Mouse (Mus musculus) left cerebral cortex, adult 18-20 months (tissue): Measurements from ENCODE around the gene Grm8. TPM values are rescaled to one million over a fixed set of nuclear protein-coding genes. Genes with fewer than 3 reads are reported as not detected.

Experiments
- DNase-seq, 2 experiments: peaks; one replicate each; pipeline ENCODE4 v3.0.0; 2021 to 2022; ENCODE audit warnings: low spot score in 2 of 2, mixed read lengths in 1 of 2
- long read RNA-seq, 2 experiments: library from polyadenylated mRNA; stranded (forward); transcript quantifications; one replicate each; pipeline ENCODE4 v2.0.0; 2021
- total RNA-seq, 2 experiments: library from RNA; stranded (reverse); gene quantifications; 2 replicates each; pipeline ENCODE4 v1.2.3; 2021

Gene Grm8
- total RNA-seq, result 10 to 100 TPM; 19.3 to 21.7 TPM
- long read RNA-seq, experiment 1, partial matches to known transcripts, result 0 of 1 reads
- long read RNA-seq, experiment 1, other reads (novel, unspliced or antisense), result 1 of 1 reads
- long read RNA-seq, experiment 2, partial matches to known transcripts, result 1 of 2 reads
- long read RNA-seq, experiment 2, other reads (novel, unspliced or antisense), result 1 of 2 reads

GRCm38 (mm10) chr6:28135001-28135401 lies at the start of gene Grm8:
TSS of gene Grm8 (minus strand) at chr6:28135178.
- DNase-seq, result peak; percentile 35 to 63

- no peak for DNase-seq
Measured at GRCm38 (mm10) chr6:28169851-28170539, 35.0 kb upstream of the Grm8 start.

DNA sequence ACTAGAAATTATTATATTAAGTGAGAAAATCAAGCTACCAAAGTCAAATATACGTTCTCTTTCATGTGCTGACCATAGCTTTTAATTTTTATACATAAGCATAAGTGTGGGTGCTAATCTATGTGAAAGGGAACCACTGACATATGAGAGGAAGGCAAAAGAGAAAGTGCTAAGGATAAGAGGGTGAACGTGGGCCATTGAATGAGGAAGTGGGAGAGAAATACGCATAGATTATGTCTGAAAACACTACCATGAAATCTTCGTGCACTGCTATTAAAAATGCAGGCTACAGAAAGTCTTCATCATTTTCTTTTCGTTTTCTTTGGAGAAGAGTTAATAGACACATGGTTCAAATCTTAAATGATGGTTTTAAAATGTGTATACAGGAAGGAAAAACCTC lies 25.4 kb upstream of the Grm8 start:
- no peak for DNase-seq

DNA sequence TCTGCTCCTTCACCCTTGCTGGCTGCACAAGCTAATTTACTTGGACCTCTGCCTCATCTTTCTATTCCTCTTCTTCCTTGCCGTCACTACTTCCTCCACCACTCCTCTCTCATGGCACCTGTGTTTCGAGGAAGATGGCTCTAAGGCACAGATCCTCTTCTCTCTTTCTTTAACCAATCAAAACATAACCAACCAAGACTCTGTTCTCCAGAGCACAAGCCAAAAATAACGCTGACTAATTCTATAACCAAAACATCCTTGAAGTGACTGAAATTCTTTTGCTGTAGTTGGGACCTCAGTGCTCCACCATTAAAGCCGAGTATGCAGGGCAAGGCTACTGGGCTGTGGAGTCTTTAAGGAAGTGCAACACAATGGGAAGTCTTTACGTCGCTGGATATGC lies 11.5 kb upstream of the Grm8 start:
- no peak for DNase-seq

DNA sequence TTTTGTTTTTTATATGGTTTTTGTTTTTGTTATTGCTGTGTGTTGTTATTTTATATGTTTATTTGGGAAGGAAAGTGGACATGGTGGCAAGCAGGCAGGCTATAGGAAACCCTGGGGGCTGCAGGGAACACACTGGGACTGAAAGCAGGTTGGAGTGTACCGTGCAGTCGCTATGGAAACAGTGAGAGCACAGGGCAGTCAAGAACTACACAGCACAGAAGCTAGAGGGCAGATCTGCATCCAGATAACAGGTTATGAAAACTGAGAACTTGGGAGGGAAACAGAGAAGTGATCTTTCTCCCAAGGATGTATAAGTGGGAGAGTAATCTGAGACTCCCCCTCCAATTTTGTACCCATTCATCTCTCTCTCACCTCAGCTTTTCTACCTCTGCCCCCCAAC lies 7.4 kb upstream of the Grm8 start:
- DNase-seq, result peak in 1 of 2 experiments; percentile 18

GRCm38 (mm10) chr6:28135411-28136233 lies 644 bp upstream of the Grm8 start:
- DNase-seq, result peak; percentile 88 to 93

DNA sequence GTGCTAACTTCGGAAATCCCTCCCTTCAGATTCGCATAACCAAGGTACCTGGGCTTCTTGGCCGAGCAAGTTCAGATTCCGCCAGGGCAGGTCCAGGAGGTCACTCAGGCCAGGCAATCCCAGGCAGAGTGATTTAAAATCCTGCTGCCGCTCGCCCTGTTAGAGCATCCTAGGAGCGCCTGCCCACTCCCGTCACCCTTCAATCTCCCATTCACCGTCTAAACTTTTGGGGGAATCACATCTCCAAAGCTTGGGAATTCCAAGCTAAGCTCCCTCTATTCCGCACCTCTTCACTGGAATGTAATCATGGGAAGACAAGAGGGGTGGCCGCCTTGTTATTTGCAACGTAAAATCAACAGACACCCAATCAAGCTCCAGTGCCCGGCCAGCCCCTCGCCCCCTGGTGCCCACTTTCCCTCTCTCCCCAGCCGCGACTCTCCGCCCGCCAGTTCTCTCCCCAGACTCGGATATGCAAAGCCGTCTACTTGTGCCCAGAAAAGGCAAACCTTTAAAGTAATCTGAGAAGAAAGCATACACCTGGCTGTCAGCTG lies 652 bp downstream of the Grm8 start:
- peak; percentile 11 to 32 for DNase-seq

DNA sequence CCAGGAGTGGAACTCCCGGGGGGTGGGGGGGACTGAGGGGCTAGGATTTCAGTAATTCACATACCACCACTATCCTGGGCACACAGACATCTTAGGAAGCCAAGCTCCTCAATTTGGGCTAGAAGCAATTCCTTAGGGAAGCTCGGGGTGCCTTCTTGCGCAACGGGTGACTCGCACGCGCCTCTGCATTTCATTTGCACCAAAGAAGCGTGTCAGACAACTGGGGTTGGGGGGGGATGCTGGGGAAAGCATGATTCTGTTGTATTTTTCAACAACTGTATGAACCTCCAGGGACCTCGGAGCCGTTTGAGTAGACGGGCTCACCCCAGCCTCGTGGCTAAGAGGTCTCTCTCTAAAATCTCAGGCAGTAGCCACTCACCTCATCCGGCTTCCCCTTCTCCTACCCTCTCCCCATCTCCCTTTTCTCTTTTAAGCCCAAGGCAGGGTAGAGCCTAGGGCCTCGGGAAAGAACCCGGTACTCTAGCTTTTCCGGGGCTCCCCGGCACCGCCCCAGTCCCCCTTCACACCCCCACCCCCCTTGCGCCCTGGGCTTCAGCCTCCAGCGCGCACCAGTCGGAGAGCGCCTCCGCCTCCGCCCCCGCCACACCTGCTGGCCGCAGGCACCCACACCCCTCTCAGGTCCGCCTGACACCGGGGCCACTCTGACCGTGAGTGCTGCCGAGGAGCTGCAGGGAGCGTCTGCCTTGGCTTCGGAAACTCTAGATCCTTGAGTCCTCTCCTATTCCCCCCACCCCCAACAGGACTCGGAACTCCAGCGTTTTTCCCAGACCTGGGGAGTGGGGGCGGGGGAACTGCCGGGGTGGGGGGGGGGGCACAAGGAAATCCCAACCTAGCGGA lies 1.5 kb downstream of the Grm8 start:
- DNase-seq, result peak; percentile 18 to 23

GRCm38 (mm10) chr6:28132056-28132455 lies 2.9 kb downstream of the Grm8 start:
- DNase-seq, result no peak

DNA sequence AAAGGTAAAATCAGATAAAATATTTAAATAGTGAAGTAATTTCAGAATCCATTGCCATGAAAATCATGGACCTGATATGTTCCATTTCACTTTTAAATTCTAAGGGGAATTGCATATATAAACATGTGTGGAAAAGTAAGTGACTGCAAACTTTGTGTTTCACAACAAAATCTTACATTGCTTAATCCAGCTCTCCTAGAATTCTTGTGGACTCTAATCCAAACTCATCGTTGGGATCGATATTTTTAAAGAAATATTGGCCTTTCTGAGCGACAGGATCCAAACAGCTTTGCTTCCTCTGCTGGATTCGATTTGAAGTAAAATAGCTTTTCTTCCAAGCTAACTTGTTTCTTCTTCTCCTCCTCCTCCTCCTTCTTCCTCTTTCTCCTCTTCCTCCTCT lies 6.1 kb downstream of the Grm8 start:
- DNase-seq, result no peak

DNA sequence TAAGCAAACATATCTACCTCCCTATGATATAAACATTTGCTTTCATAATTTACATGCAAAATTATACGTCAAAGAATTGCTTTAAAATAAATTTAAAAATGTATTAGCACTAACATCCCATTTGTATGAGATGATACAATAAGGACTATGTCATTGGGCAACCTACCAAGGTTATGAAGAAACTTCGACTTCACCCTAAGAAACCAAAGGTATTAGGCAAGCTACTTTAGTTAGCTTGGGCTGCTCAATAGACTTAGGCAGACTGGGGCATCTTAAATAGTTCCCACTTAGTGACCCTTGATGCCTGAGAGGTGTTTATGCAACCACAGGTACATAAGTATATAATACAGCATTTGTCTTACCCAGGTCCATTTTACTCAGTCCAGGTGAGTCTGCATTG lies 19.5 kb downstream of the Grm8 start:
- no peak for DNase-seq

DNA sequence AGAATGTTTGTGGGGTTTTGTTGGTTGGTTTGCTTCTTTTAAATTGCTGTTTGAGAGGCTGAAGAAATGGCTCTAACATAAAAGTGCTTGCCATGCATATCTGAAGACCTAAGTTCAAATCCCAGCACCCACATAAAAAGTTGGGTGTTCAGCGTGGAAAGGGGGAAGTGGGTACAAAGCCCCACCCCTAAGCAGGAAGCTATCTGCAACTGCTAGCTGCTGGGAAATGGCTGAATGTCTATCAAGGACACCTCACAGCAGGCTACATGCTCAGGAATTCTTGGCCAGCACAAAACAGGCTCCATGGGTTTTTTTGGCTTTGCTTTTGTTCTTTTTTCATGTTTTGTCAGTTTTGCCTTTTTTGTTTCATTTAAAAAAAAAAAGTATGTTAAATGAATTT lies 20.1 kb downstream of the Grm8 start:
- DNase-seq, result no peak

DNA sequence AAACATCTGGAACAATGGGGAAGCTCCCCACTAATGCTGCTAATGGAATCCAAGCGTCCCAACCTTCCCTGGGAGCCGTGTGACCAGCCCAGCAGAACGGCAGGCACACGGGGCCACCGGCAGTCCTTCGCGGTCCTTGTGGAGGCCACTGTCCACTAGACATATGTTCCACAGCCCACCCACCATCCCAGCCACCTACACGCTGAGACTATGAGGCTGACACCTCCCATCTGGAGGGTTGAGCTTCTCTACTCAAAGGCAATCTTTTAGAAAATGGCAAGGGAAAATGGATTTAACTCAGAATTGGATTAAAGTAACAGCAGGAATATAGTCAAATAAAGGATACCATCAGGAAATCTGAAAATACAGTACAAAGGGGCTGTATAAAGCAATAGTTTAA lies 23.4 kb downstream of the Grm8 start:
- peak in 1 of 2 experiments; percentile 32 for DNase-seq

DNA sequence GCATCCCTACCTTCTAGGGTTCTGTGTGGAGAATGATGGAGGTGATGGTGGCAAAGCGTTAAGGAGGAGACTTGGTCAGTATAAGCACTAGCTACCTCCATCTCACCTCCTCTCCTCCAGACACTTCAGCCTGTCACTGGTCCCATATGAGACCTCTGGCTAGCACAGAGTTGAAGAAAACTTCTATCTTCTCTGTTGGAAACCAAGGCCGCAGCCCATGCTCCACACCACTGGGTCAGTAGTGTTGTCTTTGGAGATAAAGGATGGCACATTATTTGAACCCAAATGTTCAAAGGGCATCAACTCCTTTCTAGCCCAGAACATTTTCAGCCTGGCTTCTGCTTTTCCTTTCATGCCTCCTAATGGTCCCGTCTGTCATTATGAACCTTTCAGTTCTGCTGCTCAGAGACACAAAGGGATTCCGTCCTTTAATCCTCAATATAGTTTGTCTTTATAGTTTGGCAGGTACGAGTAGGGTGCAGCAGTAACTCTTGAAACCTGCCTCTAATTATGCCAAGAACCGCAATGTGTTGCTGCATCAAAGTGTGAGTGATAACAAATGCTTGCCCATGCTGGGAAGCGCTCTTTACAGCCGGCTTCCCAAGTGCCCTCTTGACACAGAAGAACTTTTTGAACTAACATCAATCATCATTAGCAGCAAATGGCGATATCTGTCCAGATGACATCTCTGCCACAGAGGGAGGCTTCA lies 32.2 kb downstream of the Grm8 start:
- no peak for DNase-seq

- no peak for DNase-seq
Measured at GRCm38 (mm10) chr6:28100001-28100400, 35.0 kb downstream of the Grm8 start.

DNA sequence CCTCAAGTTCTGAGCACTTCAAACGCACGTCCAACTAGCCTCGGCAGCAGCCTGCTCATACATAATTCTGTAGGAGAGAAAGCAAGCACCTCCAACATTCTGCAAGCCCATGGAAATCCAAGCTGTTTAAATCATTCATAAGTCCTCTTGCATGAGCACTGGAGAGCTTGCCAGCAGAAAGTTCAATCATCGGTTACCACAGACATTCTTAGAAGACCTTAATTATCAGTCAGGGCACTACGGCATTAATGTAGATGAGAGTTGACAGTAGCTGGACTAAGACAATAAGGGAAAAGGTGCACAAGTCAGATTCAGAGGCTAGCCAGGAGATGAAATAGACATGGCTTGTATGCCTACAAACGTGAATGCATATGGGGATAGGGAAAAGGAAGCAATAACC lies 42.5 kb downstream of the Grm8 start:
- DNase-seq, result no peak

GRCm38 (mm10) chr6:28091836-28092235 lies 43.1 kb downstream of the Grm8 start:
- peak; percentile 47 to 57 for DNase-seq

DNA sequence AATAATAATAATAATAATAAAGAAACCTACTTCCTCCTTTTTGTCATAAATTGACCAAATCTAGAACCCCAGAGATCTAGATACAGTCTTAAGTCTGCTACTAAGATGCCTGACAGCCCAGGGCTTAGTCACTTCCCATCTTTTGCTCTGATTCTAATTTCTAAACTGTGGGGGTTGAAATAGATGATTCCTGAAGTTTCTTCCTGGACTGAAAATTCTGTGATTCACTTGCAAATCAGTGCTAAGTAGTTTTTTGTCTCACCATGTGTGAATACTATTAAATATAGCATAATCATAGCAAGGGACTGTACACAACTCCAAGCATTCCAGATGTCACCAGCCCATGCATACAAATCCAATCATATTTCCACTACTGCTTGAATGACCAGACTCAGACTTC lies 44.0 kb downstream of the Grm8 start:
- no peak for DNase-seq

DNA sequence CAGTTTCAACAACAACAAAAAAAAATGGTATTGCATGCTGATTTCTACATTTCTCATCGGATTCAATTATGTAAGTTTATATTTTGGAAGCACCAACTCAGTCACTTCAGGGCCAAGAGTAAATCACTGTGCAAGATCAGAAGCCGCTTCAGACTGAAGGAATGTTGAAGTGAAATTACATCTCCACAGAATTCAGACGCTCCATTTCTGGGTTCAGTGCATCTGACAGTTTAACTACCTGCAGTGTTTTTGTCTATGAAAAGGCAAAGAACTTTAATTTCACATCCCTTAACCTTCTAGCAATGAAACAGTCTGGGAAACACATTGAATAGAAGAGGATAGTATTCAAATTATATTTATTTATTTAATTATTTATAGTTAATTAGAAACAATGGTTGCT lies 59.4 kb downstream of the Grm8 start:
- DNase-seq, result no peak

DNA sequence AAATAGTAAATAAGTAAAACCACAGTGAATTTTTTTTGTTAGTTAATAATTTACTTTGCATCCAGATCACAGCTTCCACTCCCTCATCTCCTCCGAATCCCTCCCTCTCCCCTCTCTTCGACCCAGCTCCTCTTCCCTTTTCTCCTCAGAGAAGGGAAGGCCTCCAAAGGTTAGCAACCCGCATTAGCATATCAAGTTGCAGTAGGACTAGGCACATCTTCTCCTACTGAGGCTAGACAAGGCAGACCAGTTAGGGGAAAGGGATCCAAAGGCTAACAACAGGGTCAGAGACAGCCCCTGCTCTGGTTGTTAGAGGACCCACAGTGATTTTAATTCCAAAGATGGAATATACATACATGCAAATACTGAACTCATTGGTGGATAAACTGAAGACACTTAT lies 60.5 kb downstream of the Grm8 start:
- DNase-seq, result no peak
